Mouse (Mus musculus): Measurements from ENCODE around the gene Pacrg. TPM values are rescaled to one million over a fixed set of nuclear protein-coding genes. Genes with fewer than 3 reads are reported as not detected.
A peak's percentile ranks its signal among the peaks of the same experiment; 100 is the strongest.

Gene Pacrg
- polyA plus RNA-seq, 1 experiment = 264 TPM

DNA sequence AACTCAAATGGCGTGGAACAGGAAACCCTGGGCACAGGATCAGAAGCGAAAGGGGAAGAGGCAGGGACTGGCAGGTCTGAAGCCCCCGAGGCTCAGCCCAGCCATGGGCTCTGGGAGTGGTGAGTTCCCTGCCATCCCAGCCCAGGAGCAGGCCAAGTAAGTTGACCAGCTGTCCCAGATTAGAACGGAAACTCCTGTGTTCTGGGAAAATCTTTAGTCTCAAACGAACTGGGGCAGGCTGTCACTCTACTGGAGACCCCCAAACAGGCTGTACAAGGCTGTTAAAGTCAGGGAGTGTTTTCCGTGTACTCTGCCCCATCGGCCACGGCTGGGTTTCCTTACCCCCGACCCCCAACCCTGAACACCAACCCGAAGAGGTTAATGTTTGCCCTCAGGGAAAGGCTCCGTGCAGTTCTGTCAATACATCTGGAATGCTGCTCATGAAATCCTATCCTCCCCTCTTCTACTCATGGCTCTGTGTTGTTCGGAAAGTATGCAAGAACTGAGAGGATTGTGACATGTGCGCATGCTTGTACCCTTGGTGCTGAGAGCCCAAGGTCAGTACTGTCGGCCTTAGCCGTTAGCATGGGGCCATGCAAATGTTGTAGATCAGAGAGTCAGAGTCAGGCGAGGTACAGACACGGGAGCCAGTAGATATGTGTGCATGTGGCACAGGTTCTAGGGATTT lies 360.9 kb downstream of the Pacrg start:
- Histone ChIP-seq H3K4me1 (ENCODE audit: control insufficient read depth, insufficient read depth, low read length) (no peaks in the 10 kb centered on the region), H3K36me3 (ENCODE audit: control insufficient read depth, insufficient read depth, low read length) (no peaks in the 10 kb centered on the region), H3K27me3 (ENCODE audit: control insufficient read depth, insufficient read depth, low read length) (no peaks in the 10 kb centered on the region), H3K4me3 (ENCODE audit: control insufficient read depth, low read depth, low read length) (no peak overlapping the region), H3K27ac (ENCODE audit: control insufficient read depth, insufficient read depth, low read depth, low read length) (peak overlapping the region; percentile 65)
- TF ChIP-seq POLR2A (IDR thresholded peaks at IDR 0.05; ENCODE audit: control insufficient read depth, low read depth, low read length) = no peak
- no peak for TF ChIP-seq CTCF (IDR thresholded peaks at IDR 0.05; ENCODE audit: control insufficient read depth, insufficient read depth, insufficient replicate concordance, low read depth, low read length)

DNA sequence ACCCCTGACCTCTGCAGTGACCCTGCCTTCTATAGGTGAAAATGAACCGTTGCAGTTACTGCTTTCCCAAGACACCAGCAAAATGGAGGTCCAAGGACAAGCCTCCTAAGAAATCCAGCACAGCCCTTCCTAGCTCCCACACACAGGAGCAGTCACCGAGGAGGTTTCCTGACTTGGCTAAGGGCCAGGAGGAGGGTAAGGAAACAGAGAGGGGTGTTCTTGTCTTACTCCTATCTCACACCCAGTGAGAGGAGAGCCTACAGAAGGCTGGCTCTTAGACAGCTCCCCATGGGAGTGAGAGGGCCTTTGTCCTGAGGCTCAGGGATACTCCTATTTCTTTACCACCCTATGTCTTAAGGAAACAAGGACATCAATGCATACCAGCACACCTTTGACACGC lies 361.7 kb downstream of the Pacrg start:
- H3K36me3 ChIP-seq (ENCODE audit: control insufficient read depth, insufficient read depth, low read length) = no peaks in the 10 kb centered on the region
- no peak for TF ChIP-seq POLR2A (IDR thresholded peaks at IDR 0.05; ENCODE audit: control insufficient read depth, low read depth, low read length)
- TF ChIP-seq CTCF (IDR thresholded peaks at IDR 0.05; ENCODE audit: control insufficient read depth, insufficient read depth, insufficient replicate concordance, low read depth, low read length) = no peak
- H3K27me3 ChIP-seq (ENCODE audit: control insufficient read depth, insufficient read depth, low read length) = no peaks in the 10 kb centered on the region
- no peaks in the 10 kb centered on the region; the same call in 1 of the 2 replicates for H3K4me1 ChIP-seq (ENCODE audit: control insufficient read depth, insufficient read depth, low read length)
- H3K4me3 ChIP-seq (ENCODE audit: control insufficient read depth, low read depth, low read length) = no peak overlapping the region
- H3K27ac ChIP-seq (ENCODE audit: control insufficient read depth, insufficient read depth, low read depth, low read length) = peak overlapping the region; percentile 72

DNA sequence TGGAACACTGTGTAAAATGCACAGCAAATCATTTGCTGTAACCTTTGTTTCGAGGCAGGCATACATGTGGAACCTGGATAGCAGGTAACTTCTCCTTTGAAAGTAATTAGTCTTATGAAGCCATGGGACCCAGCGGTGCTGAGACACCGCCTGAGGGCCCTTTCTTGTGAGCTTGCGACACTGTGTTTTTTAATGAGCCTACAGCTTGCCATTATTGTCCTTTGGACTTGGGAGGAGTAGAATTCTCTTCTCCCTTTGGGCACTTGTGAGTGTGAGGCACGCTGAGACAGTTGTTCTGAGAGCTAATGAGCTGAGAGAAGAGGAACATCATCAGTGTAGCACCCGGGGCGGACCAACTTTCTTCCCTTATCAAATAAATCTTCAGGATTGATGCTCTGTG lies 363.3 kb downstream of the Pacrg start:
- TF ChIP-seq POLR2A (IDR thresholded peaks at IDR 0.05; ENCODE audit: control insufficient read depth, low read depth, low read length) = no peak
- Histone ChIP-seq H3K4me1 (ENCODE audit: control insufficient read depth, insufficient read depth, low read length) (no peaks in the 10 kb centered on the region; the same call in 1 of the 2 replicates), H3K4me3 (ENCODE audit: control insufficient read depth, low read depth, low read length) (no peak overlapping the region), H3K27ac (ENCODE audit: control insufficient read depth, insufficient read depth, low read depth, low read length) (no peak overlapping the region), H3K36me3 (ENCODE audit: control insufficient read depth, insufficient read depth, low read length) (no peaks in the 10 kb centered on the region), H3K27me3 (ENCODE audit: control insufficient read depth, insufficient read depth, low read length) (no peaks in the 10 kb centered on the region)

DNA sequence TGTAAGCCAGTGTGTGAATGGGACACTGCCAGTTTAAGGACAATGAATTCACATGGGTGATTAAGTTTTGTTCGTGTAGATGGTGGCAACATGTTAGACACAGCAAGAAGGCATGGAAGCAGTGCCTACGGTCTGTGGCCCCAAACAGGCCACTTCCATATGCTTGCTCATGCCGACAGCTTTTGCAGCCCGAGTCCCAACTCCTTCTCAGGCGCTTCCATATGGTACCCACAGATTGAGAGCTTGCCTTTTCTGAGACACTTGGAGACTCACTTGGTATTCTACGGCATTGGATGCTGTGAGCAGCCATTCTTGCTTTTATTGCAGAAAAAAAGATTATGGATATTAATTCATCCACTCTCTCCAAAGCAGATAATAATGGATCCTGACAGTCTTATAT lies 365.1 kb downstream of the Pacrg start:
- Histone ChIP-seq H3K27ac (ENCODE audit: control insufficient read depth, insufficient read depth, low read depth, low read length) (no peak overlapping the region), H3K27me3 (ENCODE audit: control insufficient read depth, insufficient read depth, low read length) (no peaks in the 10 kb centered on the region), H3K36me3 (ENCODE audit: control insufficient read depth, insufficient read depth, low read length) (no peaks in the 10 kb centered on the region), H3K4me3 (ENCODE audit: control insufficient read depth, low read depth, low read length) (no peak overlapping the region), H3K4me1 (ENCODE audit: control insufficient read depth, insufficient read depth, low read length) (no peaks in the 10 kb centered on the region; the same call in 1 of the 2 replicates)
- TF ChIP-seq POLR2A (IDR thresholded peaks at IDR 0.05; ENCODE audit: control insufficient read depth, low read depth, low read length) = no peak
- no peak for TF ChIP-seq CTCF (IDR thresholded peaks at IDR 0.05; ENCODE audit: control insufficient read depth, insufficient read depth, insufficient replicate concordance, low read depth, low read length)

GRCm38 (mm10) chr17:10473826-10474384 lies 366.2 kb downstream of the Pacrg start:
- H3K27me3 ChIP-seq (ENCODE audit: control insufficient read depth, insufficient read depth, low read length) = no peaks in the 10 kb centered on the region
- peak overlapping the region; percentile 66; the same call in 1 of the 2 replicates for H3K27ac ChIP-seq (ENCODE audit: control insufficient read depth, insufficient read depth, low read depth, low read length)
- TF ChIP-seq POLR2A (IDR thresholded peaks at IDR 0.05; ENCODE audit: control insufficient read depth, low read depth, low read length) = no peak
- no peak for TF ChIP-seq CTCF (IDR thresholded peaks at IDR 0.05; ENCODE audit: control insufficient read depth, insufficient read depth, insufficient replicate concordance, low read depth, low read length)

DNA sequence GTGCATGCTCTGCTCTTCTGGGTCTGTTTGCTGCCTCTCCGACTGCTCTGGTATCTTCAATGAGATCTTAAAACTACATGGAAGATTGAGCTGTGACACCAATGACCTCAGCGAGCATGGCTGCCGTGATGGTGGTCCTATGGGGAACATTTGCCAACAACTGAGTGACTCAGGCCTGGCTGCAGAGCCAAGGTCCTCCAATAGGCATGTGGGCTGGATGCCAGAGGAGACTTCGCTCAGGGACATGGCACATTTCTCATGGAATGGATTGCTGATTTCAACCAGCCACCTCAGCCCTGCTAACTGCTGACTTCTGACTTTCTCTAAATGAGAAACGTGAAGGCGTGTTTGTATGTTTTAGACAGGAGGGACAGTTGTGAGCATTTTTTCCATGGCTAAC lies 366.9 kb downstream of the Pacrg start:
- Histone ChIP-seq H3K36me3 (ENCODE audit: control insufficient read depth, insufficient read depth, low read length) (no peaks in the 10 kb centered on the region), H3K4me1 (ENCODE audit: control insufficient read depth, insufficient read depth, low read length) (no peaks in the 10 kb centered on the region; the same call in 1 of the 2 replicates), H3K27me3 (ENCODE audit: control insufficient read depth, insufficient read depth, low read length) (no peaks in the 10 kb centered on the region), H3K27ac (ENCODE audit: control insufficient read depth, insufficient read depth, low read depth, low read length) (no peak overlapping the region), H3K4me3 (ENCODE audit: control insufficient read depth, low read depth, low read length) (no peak overlapping the region)
- TF ChIP-seq POLR2A (IDR thresholded peaks at IDR 0.05; ENCODE audit: control insufficient read depth, low read depth, low read length) (no peak), CTCF (IDR thresholded peaks at IDR 0.05; ENCODE audit: control insufficient read depth, insufficient read depth, insufficient replicate concordance, low read depth, low read length) (no peak)

More at GRCm38 (mm10) chr17:10473826-10474384, 366.2 kb downstream of the Pacrg start:
- no peaks in the 10 kb centered on the region; the same call in 1 of the 2 replicates for H3K4me1 ChIP-seq (ENCODE audit: control insufficient read depth, insufficient read depth, low read length)
- H3K4me3 ChIP-seq (ENCODE audit: control insufficient read depth, low read depth, low read length) = no peak overlapping the region
- no peaks in the 10 kb centered on the region for H3K36me3 ChIP-seq (ENCODE audit: control insufficient read depth, insufficient read depth, low read length)

- H3K27ac ChIP-seq (ENCODE audit: control insufficient read depth, insufficient read depth, low read depth, low read length) = no peak overlapping the region
- H3K36me3 ChIP-seq (ENCODE audit: control insufficient read depth, insufficient read depth, low read length) = no peaks in the 10 kb centered on the region
- H3K4me1 ChIP-seq (ENCODE audit: control insufficient read depth, insufficient read depth, low read length) = no peaks in the 10 kb centered on the region; the same call in 1 of the 2 replicates
- H3K27me3 ChIP-seq (ENCODE audit: control insufficient read depth, insufficient read depth, low read length) = no peaks in the 10 kb centered on the region
- no peak overlapping the region for H3K4me3 ChIP-seq (ENCODE audit: control insufficient read depth, low read depth, low read length)
- TF ChIP-seq CTCF (IDR thresholded peaks at IDR 0.05; ENCODE audit: control insufficient read depth, insufficient read depth, insufficient replicate concordance, low read depth, low read length) = no peak
- no peak for TF ChIP-seq POLR2A (IDR thresholded peaks at IDR 0.05; ENCODE audit: control insufficient read depth, low read depth, low read length)
Observed at GRCm38 (mm10) chr17:10469874-10470568, 370.1 kb downstream of the Pacrg start.
